Mouse (Mus musculus): ENCODE measurements around the gene Crcp. TPM values are rescaled to one million over a fixed set of nuclear protein-coding genes. Genes with fewer than 3 reads are reported as not detected.

The Crcp gene
- total RNA-seq, 4 experiments from 2014 or later = 18.0 to 22.5 (median 20.7) TPM

- DNase-seq (ENCODE audit: low spot score in 2 of 2) = no peak
These were observed 60.1 kb downstream of the Crcp start for GRCm38 (mm10) chr5:130089177-130089576.

GRCm38 (mm10) chr5:130089626-130090393 is 60.7 kb downstream of the Crcp start:
- no peak for DNase-seq (ENCODE audit: low spot score in 2 of 2)

GRCm38 (mm10) chr5:130096754-130097153 is 67.7 kb downstream of the Crcp start:
- no peak for DNase-seq (ENCODE audit: low spot score in 2 of 2)

- DNase-seq (ENCODE audit: low spot score in 2 of 2) = no peak
These were observed 68.7 kb downstream of the Crcp start for GRCm38 (mm10) chr5:130097837-130098236.

GRCm38 (mm10) chr5:130101724-130102123 is 72.6 kb downstream of the Crcp start:
- DNase-seq (ENCODE audit: low spot score in 2 of 2) = no peak

- DNase-seq (ENCODE audit: low spot score in 2 of 2) = no peak
These were observed 80.3 kb downstream of the Crcp start for GRCm38 (mm10) chr5:130109348-130109747.

Other genes starting within 250 kb of the Crcp start
- 10 to 100 TPM; 11.6 to 15.4 (median 14.8) TPM for gene Psph, start 241.8 kb upstream of the Crcp start, total RNA-seq (2022)
- gene Sumf2, start 182.3 kb upstream of the Crcp start, total RNA-seq (2022) = 10 to 100 TPM in 2 of 4 experiments, 1 to 10 TPM in 2; 6.7 to 13.1 (median 10.5) TPM
- gene Chchd2, start 141.8 kb upstream of the Crcp start, total RNA-seq (2022) = 100 to 1,000 TPM; 640 to 672 (median 655) TPM
- gene Zbed5, start 133.6 kb upstream of the Crcp start, total RNA-seq (2022) = under 1 TPM; 0.25 to 0.59 (median 0.46) TPM
- 100 to 1,000 TPM; 317 to 357 (median 343) TPM for gene Phkg1, start 130.7 kb upstream of the Crcp start, total RNA-seq (2022)
- gene Nupr1l, start 120.8 kb upstream of the Crcp start, total RNA-seq (2022) = under 1 TPM in 1 of 4 experiments, not detected in 3; 0.44 TPM
- gene Vkorc1l1, start 87.3 kb upstream of the Crcp start, total RNA-seq (2022) = 10 to 100 TPM; 22.4 to 29.6 (median 24.0) TPM
- gene Gusb, start 26.2 kb upstream of the Crcp start, total RNA-seq (2022) = 1 to 10 TPM; 7.2 to 9.1 (median 8.4) TPM
- gene Asl, start within 50 bp of the Crcp start, total RNA-seq (2022) = 10 to 100 TPM in 3 of 4 experiments, 1 to 10 TPM in 1; 8.4 to 16.5 (median 11.7) TPM
- 1 to 10 TPM; 3.7 to 4.5 (median 4.0) TPM for gene Tpst1, start 44.0 kb downstream of the Crcp start, total RNA-seq (2022)
- gene Kctd7, start 115.6 kb downstream of the Crcp start, total RNA-seq (2022) = 1 to 10 TPM; 2.0 to 4.1 (median 3.5) TPM
- gene Rabgef1, start 142.5 kb downstream of the Crcp start, total RNA-seq (2022) = 100 to 1,000 TPM in 3 of 4 experiments, 10 to 100 TPM in 1; 94.6 to 134 (median 116) TPM
- gene Tmem248, start 187.8 kb downstream of the Crcp start, total RNA-seq (2022) = 10 to 100 TPM; 52.7 to 61.0 (median 55.8) TPM
- gene Sbds, start 226.2 kb downstream of the Crcp start, total RNA-seq (2022) = 10 to 100 TPM; 26.8 to 34.1 (median 28.8) TPM
- gene Tyw1, start 226.3 kb downstream of the Crcp start, total RNA-seq (2022) = 10 to 100 TPM in 2 of 4 experiments, 1 to 10 TPM in 2; 9.6 to 13.8 (median 11.3) TPM